Mouse (Mus musculus) olfactory bulb, adult 2 months (tissue): ENCODE results near the gene Rabgap1.

Source experiments
- CTCF ChIP-seq: fragments of 200-500 bp; IDR thresholded peaks from 2 replicates; pipeline ENCODE4 v1.5.1; 2012; ENCODE audit warnings: low read depth, mild to moderate bottlenecking, low read length, moderate library complexity; ENCODE audit not compliant: insufficient read depth
- POLR2A ChIP-seq: fragments of 200-500 bp; IDR thresholded peaks from 2 replicates; pipeline ENCODE4 v1.6.1; 2012; ENCODE audit warnings: mild to moderate bottlenecking, low read depth, low read length, moderate library complexity; ENCODE audit not compliant: insufficient read depth

GRCm38 (mm10) chr2:37479559-37479958 is 36.5 kb downstream of the Rabgap1 start:
- TF ChIP-seq CTCF (no peak), POLR2A (no peak)
